Mouse (Mus musculus) forebrain, embryonic 14.5 days (tissue): ENCODE results near the gene Nle1. TPM values are rescaled to one million over a fixed set of nuclear protein-coding genes. Genes with fewer than 3 reads are reported as not detected.

Experiments
- ATAC-seq: fragments of 200-750 bp; cut with Nextera tagmentation; 2 replicates; pipeline ENCODE4 v1.8.0; 2017; ENCODE audit warnings: mild to moderate bottlenecking, moderate library complexity
- DNase-seq: peaks from one replicate; pipeline ENCODE4 v3.0.0-alpha.2; 2015; ENCODE audit warnings: low spot score
- H3K27ac ChIP-seq: fragments of 300-500 bp; sonication (generic); 2 replicates; pipeline ENCODE4 v1.5.1; 2014; ENCODE audit warnings: low read depth, mild to moderate bottlenecking, control low read depth, low read length, moderate library complexity
- H3K27me3 ChIP-seq: fragments of 300-500 bp; sonication (generic); replicated peaks from 2 replicates; pipeline ENCODE4 v1.6.1; 2014; ENCODE audit warnings: low read length, control low read depth, mixed read lengths; ENCODE audit not compliant: control insufficient read depth, insufficient read depth
- H3K36me3 ChIP-seq: fragments of 300-500 bp; sonication (generic); 2 replicates; pipeline ENCODE4 v1.6.1; 2014; ENCODE audit warnings: low read length, control low read depth; ENCODE audit not compliant: control insufficient read depth, insufficient read depth
- H3K4me1 ChIP-seq: fragments of 300-500 bp; sonication (generic); 2 replicates; pipeline ENCODE4 v1.6.1; 2014; ENCODE audit warnings: antibody characterized with exemption, low read length, control low read depth; ENCODE audit not compliant: control insufficient read depth, insufficient read depth
- H3K4me2 ChIP-seq: fragments of 300-500 bp; sonication (generic); 2 replicates; pipeline ENCODE4 v1.6.1; 2014; ENCODE audit warnings: mild to moderate bottlenecking, control low read depth, low read length
- H3K4me3 ChIP-seq: fragments of 300-500 bp; sonication (generic); 2 replicates; pipeline ENCODE4 v1.5.1; 2014; ENCODE audit warnings: low read depth, low read length, control low read depth
- H3K9ac ChIP-seq: fragments of 300-500 bp; sonication (generic); 2 replicates; pipeline ENCODE4 v1.6.1; 2014; ENCODE audit warnings: mild to moderate bottlenecking, low read length, control low read depth, moderate library complexity
- H3K9me3 ChIP-seq: fragments of 300-500 bp; sonication (generic); replicated peaks from 2 replicates; pipeline ENCODE4 v1.6.1; 2016; ENCODE audit warnings: low read length, control low read depth, mixed read lengths; ENCODE audit not compliant: control insufficient read depth
- WGBS: fragments of 180-500 bp; shearing (Covaris S2); extraction: QIAGEN DNeasy Blood & Tissue Kit; methylation state at CpG from one replicate; pipeline ENCODE4 v1.1.7; 2014; 5-methylcytosine and 5-hydroxymethylcytosine counted together
- polyA plus RNA-seq: library from polyadenylated mRNA; unstranded; fragments of >200 nt; fragmentation: Nextera tagmentation; extraction: Ambion mirVana; gene quantifications from 2 replicates; pipeline ENCODE4 v1.2.1, GENCODE M21; 2014

Nle1 gene
- 23.4 and 25.7 TPM in 2 replicates for polyA plus RNA-seq

DNA sequence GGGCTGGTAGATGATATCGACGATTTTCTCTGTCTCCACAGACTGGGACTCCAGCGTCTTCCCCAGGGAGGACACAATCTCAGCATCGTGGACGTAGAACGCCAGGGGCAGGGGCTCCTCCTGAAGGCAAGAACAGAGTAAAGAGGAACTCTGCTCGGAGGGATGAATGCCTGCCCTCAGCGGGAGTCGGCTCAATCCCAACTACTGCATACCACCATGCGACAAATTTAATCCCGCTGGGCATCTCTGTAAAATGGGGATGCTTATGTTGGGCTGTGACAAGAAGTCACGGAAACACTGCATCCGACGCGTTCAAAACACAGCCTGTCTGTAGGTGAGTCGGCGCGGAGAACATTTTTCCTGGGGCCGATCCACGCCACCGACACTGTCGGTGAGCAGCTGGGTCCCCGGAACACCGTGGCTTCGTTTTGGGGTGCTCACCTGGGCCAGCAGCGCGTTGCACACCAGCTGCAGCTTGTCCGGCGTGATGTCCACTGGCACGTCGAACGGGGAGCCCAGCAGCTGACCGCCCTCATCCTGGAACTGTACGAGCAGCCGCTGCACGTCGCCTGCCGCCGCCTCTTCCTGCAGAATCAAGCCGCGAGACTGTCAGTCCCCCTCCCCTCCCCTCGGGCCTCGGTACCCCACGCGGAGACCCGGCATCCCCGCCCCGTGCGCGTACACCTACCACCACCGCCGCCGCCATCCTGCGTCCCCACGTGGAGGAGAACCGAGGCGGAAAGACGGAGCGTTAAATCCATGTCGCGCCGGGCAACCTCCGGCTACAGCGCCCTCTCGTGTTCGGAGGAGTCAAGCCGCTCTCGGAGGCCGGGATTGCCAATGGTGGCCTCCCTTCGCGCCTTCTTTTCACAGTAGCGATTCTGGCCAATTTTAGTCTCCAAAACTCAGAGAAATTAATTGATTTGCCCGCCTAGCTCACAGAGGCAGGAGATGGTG lies at the start of gene Nle1:
Gene Nle1 (minus strand): TSS at position 761 of the 957 bp plus-strand sequence.
- H3K9ac ChIP-seq, result peak within 1 kb of the TSS; percentile 81
- peak within 1 kb of the TSS; percentile 39; the same call in 1 of the 2 replicates for H3K27ac ChIP-seq
- ATAC-seq (peak; percentile 94), DNase-seq (peak; percentile 94)
- H3K4me2 ChIP-seq, result peak within 1 kb of the TSS; percentile 69
- peaks cover 4% of the 10 kb centered on the region; the same call in 1 of the 2 replicates for H3K4me1 ChIP-seq
- H3K27me3 ChIP-seq, result no peaks in the 10 kb centered on the region
- H3K4me3 ChIP-seq, result peak within 1 kb of the TSS; percentile 78
- no peaks in the 10 kb centered on the region for H3K9me3 ChIP-seq
- peaks cover 34% of the 10 kb centered on the region for H3K36me3 ChIP-seq
- WGBS, result 2% methylated on average over 73 of the region's 73 CpGs

DNA sequence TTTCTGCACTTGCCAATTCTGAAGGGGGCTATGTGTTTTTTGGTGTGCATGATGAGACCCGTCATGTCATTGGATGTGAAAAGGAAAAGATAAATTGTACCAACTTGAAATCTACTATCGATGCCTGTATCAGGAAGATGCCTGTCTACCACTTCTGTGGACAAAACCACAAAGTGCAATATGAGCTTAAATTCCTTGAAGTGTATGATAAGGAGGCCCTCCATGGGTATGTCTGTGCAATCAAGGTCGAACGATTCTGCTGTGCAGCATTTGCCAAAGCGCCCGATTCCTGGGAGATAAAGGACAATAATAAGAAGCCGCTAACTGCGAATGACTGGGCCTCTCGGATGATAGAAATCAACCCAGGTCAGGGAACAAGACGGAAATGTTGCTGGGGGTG lies 48.7 kb upstream of the Nle1 start:
- WGBS, result 84% methylated on average over 10 of the region's 10 CpGs
- Histone ChIP-seq H3K4me1 (no peaks in the 10 kb centered on the region), H3K4me3 (no peak overlapping the region), H3K27ac (no peak overlapping the region), H3K9me3 (no peaks in the 10 kb centered on the region), H3K4me2 (no peak overlapping the region), H3K36me3 (no peaks in the 10 kb centered on the region), H3K9ac (no peak overlapping the region), H3K27me3 (peaks cover 21% of the 10 kb centered on the region)
- DNase-seq, result no peak
- no peak for ATAC-seq

DNA sequence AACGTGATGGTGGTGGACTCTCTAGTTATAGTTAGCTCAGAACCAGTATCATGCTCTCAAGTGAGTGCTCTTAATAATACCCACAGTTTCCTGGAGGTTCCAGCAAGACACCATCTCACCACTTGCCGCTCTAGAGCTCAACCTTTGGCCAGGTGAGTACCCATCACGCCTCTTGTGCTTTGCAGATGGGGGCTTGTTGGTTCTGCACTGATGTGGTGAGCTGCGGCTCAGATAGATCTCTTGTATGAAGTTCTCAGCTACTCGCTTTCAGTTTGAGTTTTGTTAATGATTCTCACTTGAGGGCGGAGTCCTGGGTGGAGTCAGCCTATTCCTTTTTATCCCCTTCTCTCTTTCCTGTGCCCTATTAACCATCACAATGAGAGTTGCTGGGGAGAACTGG lies 46.4 kb upstream of the Nle1 start:
- ATAC-seq, result no peak
- Histone ChIP-seq H3K4me2 (no peak overlapping the region), H3K36me3 (no peaks in the 10 kb centered on the region), H3K4me3 (no peak overlapping the region), H3K27ac (no peak overlapping the region), H3K9me3 (no peaks in the 10 kb centered on the region), H3K27me3 (peaks cover 36% of the 10 kb centered on the region), H3K4me1 (no peaks in the 10 kb centered on the region), H3K9ac (no peak overlapping the region)
- no peak for DNase-seq
- WGBS, result 81% methylated on average over 6 of the region's 6 CpGs

DNA sequence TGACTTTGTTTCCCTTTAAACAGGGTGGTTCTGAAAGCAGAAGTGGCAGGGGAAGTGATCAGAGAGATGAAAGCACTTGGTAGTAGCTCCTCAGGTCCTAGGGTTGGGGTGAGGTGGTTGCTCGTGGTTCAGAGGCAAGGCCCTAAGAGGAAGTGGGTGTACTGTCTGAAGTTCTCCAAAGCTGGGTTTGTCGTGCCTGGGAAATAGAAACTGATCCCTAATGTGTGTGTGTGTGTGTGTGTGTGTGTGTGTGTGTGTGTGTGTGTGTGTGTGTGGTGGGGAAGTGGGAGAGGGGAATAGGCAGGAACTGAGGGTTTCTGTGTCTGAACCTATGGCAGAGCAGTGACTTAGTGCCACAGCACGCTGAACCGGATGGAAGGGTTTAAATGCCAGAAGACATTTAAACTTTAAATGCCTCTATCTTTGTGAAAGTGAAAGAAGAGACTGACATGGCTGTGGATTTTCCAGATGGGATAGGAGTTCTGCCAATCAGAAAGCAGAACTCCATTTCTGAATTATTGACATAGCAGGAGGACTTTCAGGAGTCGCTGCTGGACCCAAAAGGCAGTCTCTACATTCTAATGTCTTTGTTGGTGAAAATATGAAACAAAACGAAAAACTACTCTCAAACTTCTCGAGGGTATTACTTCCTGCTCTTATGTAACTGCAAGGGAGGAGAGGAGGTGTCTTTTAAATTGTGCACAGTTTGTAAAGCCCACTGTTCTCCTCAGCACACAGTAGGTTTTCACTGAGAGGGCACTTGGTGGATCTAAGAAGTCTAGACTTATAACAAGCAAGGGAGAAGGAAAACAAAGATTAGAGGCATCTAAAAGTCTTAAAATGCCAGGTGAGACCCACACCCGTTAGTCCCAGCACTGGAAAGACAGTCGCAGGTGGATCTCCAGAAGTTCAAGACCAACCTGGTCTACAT lies 44.7 kb upstream of the Nle1 start:
- ATAC-seq, result no peak
- no peak overlapping the region for H3K4me3 ChIP-seq
- H3K9ac ChIP-seq, result no peak overlapping the region
- no peak overlapping the region for H3K4me2 ChIP-seq
- 70% methylated on average over 9 of the region's 9 CpGs for WGBS
- no peak for DNase-seq
- H3K36me3 ChIP-seq, result no peaks in the 10 kb centered on the region
- peaks cover 36% of the 10 kb centered on the region for H3K27me3 ChIP-seq
- no peak overlapping the region for H3K27ac ChIP-seq
- no peaks in the 10 kb centered on the region for H3K4me1 ChIP-seq
- H3K9me3 ChIP-seq, result no peaks in the 10 kb centered on the region

DNA sequence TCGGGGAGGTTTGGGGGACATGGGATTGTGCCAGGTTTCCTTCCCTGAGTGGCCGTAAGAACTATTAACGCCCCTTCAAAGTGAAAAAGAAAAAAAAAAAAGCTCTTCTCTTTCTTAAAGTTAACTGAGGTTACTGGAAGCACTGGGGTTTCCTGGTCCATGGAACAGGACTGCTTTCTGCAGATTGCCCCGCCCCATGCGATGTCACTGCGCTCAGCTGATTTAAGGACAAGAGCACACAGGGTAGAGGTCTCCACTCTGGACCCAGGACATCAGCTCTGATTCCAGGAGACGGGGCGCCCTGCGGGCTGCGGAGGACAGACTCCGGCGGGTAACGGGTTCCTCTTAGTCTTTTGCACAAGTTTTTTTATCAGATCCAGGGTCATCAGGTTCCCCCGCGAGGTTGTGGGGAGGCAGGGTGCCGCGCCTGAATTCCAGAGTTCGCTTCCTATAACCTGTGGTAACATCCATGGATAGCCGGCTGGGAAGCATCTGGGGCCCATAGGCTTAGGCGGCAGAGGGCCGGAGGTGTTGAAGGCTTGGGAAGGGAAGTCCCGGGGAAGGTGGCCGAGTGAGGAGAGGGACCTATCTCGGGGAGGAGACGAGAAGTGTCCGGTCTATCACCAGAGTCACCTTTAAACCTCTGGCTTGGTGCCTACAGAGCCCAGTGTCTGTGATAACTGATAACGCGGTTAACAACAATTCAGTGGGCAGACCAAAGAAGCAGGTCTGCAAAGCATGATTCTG lies 43.8 kb upstream of the Nle1 start:
- H3K9ac ChIP-seq, result no peak overlapping the region
- ATAC-seq, result no peak
- H3K36me3 ChIP-seq, result no peaks in the 10 kb centered on the region
- H3K27ac ChIP-seq, result no peak overlapping the region
- H3K4me3 ChIP-seq, result no peak overlapping the region
- H3K4me2 ChIP-seq, result no peak overlapping the region
- DNase-seq, result no peak
- WGBS, result 11% methylated on average over 28 of the region's 28 CpGs
- peaks cover 36% of the 10 kb centered on the region for H3K27me3 ChIP-seq
- H3K9me3 ChIP-seq, result no peaks in the 10 kb centered on the region
- no peaks in the 10 kb centered on the region for H3K4me1 ChIP-seq

DNA sequence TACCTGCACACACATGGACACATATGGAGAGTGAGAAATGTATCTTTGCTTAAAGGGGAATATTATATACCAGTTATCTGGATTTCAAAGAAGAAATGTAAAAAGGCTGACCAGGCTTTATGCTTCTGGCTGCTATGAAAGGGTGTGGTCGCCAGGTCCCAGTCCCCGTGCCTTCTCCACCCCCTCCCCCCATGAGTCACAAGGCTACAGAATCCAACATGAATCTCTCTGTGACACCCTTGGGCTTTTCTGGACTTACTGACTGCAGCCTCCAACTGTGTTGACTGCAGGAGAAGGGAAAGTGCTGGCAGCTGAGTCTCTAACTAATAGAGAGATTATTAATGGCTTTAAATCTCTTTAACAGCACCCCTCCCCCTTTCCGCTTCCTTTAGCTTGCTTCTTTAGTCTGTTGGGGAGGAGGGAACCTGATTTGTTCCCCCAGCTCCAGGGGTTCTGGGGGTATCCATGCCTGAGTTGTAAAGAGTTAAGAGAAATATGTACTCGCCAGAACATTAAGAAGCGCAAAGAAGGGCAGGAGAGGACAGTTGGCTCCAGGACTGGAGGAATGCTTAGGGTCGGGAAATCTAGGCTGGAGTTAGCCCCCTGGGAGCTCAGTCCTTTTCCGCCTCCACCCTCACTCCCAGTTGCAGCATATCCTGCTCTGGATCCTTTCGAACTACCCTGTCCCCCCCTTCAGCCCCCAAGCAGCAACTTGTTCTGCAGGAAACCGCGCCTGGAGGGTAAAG lies 42.7 kb upstream of the Nle1 start, which contains the start of gene Slfn5:
Gene Slfn5 (plus strand): TSS at position 614 of the 746 bp plus-strand sequence.
- Histone ChIP-seq H3K36me3 (no peaks in the 10 kb centered on the region), H3K4me1 (no peaks in the 10 kb centered on the region), H3K4me2 (no peak within 1 kb of the TSS), H3K27ac (no peak within 1 kb of the TSS), H3K27me3 (peaks cover 36% of the 10 kb centered on the region), H3K9ac (no peak within 1 kb of the TSS), H3K4me3 (no peak within 1 kb of the TSS), H3K9me3 (no peaks in the 10 kb centered on the region)
- ATAC-seq (no peak), DNase-seq (no peak)
- 14% methylated on average over 10 of the region's 10 CpGs for WGBS

DNA sequence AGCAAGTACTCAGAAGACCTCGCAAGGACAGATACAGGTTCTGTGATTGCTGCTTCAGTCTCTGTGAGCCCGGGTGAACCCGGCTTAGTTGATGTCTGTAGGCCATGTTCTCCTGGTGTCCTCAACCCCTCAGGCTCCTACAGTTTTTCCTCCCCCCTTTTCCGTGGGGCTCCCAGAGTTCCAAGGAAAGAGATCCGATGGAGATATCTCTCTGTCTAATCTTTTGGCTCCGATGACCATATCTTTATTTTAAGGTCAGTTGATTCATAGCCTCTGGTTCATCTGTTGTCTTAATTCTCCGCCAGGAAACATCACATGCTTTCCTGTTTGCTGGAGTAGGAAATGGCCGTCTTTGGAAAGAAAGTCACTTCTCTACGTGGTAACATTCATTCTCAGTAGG lies 40.8 kb upstream of the Nle1 start:
- Histone ChIP-seq H3K27me3 (peaks cover 34% of the 10 kb centered on the region), H3K9ac (no peak overlapping the region), H3K4me1 (no peaks in the 10 kb centered on the region), H3K27ac (no peak overlapping the region), H3K36me3 (no peaks in the 10 kb centered on the region), H3K4me2 (no peak overlapping the region), H3K9me3 (no peaks in the 10 kb centered on the region), H3K4me3 (no peak overlapping the region)
- WGBS, result 85% methylated on average over 9 of the region's 9 CpGs
- DNase-seq (no peak), ATAC-seq (no peak)

DNA sequence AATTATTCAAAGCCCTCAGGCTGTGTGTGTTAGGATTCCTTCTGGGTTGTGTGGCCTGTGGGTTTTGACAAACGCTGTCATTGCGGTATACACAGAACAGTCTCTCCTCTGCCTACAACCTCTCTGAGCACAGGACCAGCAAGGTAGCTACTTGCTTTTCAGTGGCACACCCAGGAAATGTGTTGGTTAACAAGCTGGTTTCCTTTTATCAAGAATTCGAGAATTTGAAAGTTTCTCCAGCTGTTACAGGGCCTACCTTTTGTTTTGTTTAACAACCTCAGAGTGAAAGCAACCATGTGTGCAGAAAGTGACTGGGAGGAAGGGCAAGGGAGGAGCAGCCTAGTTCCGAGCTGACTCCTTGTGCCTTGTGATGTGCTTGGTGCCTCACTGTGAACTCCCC lies 39.2 kb upstream of the Nle1 start:
- ATAC-seq, result no peak
- DNase-seq, result no peak
- Histone ChIP-seq H3K27ac (no peak overlapping the region), H3K9me3 (no peaks in the 10 kb centered on the region), H3K4me3 (no peak overlapping the region), H3K27me3 (peaks cover 20% of the 10 kb centered on the region), H3K4me2 (no peak overlapping the region), H3K9ac (no peak overlapping the region), H3K36me3 (no peaks in the 10 kb centered on the region), H3K4me1 (no peaks in the 10 kb centered on the region)
- WGBS, result 36% methylated on average over 4 of the region's 4 CpGs
